Comparison of ENCODE assay signal across 25 mouse cellular contexts in the genomic region with DNA sequence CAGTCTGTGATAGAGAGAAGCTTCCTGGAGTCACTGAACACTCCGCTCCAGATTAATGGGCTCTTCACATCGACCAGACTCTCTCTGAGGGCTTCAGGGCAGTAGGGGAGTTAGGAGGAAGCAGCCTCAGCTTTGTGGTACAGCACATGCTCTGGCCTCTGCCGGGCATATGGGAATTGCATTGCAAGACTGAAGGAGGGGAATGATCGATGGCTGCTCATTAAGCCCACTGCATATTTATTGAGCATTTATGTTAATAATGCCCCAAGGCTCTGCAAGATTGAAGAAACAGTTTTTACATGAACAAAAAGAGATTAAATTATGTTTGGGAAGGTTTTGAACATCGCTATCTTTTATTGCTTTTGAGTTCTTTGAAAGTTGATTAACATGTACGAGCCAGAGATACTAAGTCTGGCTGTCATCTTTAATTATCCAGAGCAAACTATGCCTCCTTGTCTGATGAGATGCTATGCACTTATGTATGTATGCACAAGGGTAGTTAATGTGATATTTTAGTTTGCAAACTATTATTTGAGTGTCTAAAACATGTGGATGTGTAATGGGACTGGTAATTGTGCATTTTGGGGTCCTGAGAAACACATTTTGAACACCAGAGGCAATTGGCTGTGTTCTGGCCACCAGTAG. TPM values are rescaled to one million over a fixed set of nuclear protein-coding genes. Genes with fewer than 3 reads are reported as not detected.
DNase-seq lines count a peak whose midpoint lies in the region; ATAC-seq and TF ChIP-seq lines count a peak whose summit lies in the region.
"Had no signal": no experiment of that assay in that cellular context is flagged by ENCODE, and none has a peak within 500 bp of the region (broad histone marks: within the 10 kb centered on the region; RNA-seq: fewer than 3 reads in every experiment).

No protein-coding gene starts in this region.

- ATAC-seq in hindbrain, embryonic 11.5 days (ENCODE audit: low FRiP score) = peak; percentile 70
- ATAC-seq in hindbrain, embryonic 16.5 days = 0 out of 2 replicates have a peak, but pooled peaks have one; percentile 52
- peak; percentile 62 for ATAC-seq in midbrain, embryonic 16.5 days
- no peak for ATAC-seq in forebrain, embryonic 12.5 days (ENCODE audit: low FRiP score)
- ATAC-seq: forebrain, embryonic 16.5 days had no signal

- H3K4me3 ChIP-seq in hindbrain, embryonic 11.5 days (ENCODE audit: low read depth, low read length) = no peak overlapping the region
- H3K4me3 ChIP-seq in hindbrain, embryonic 10.5 days = no peak overlapping the region
- no peak overlapping the region for H3K4me3 ChIP-seq in hindbrain, embryonic 16.5 days (ENCODE audit: low read length)
- no peak overlapping the region for H3K4me3 ChIP-seq in midbrain, embryonic 16.5 days (ENCODE audit: low read depth, low read length)
- H3K4me3 ChIP-seq in forebrain, embryonic 12.5 days (replicated peaks) = no peak overlapping the region
- H3K4me3 ChIP-seq: embryonic facial prominence, embryonic 13.5 days; heart, embryonic 13.5 days; limb, embryonic 15.5 days had no signal

- WGBS in hindbrain, embryonic 11.5 days = 56% methylated on average over 6 of the region's 6 CpGs
- 73% methylated on average over 6 of the region's 6 CpGs for WGBS in hindbrain, embryonic 10.5 days
- WGBS in hindbrain, embryonic 16.5 days = 41% methylated on average over 6 of the region's 6 CpGs
- WGBS in midbrain, embryonic 16.5 days = 56% methylated on average over 6 of the region's 6 CpGs
- whole genome bisulfite sequencing in forebrain, embryonic 12.5 days = 71% methylated on average over 6 of the region's 6 CpGs

- no peaks in the 10 kb centered on the region for H3K4me1 ChIP-seq in hindbrain, embryonic 11.5 days (replicated peaks; ENCODE audit: control insufficient read depth, insufficient read depth, low read length)
- H3K4me1 ChIP-seq in hindbrain, embryonic 10.5 days (replicated peaks) = peaks cover 5% of the 10 kb centered on the region
- H3K4me1 ChIP-seq in hindbrain, embryonic 16.5 days (ENCODE audit: control insufficient read depth, insufficient read depth, low read depth, low read length) = no peaks in the 10 kb centered on the region
- no peaks in the 10 kb centered on the region for H3K4me1 ChIP-seq in midbrain, embryonic 16.5 days (ENCODE audit: control insufficient read depth, insufficient read depth, low read length)
- no peaks in the 10 kb centered on the region for H3K4me1 ChIP-seq in forebrain, embryonic 12.5 days

- H3K36me3 ChIP-seq in hindbrain, embryonic 11.5 days (ENCODE audit: control insufficient read depth, insufficient read depth, low read length) = no peaks in the 10 kb centered on the region
- H3K36me3 ChIP-seq in hindbrain, embryonic 10.5 days = no peaks in the 10 kb centered on the region
- H3K36me3 ChIP-seq in hindbrain, embryonic 16.5 days (ENCODE audit: control insufficient read depth, insufficient read depth, low read length) = no peaks in the 10 kb centered on the region
- H3K36me3 ChIP-seq in midbrain, embryonic 16.5 days (ENCODE audit: control insufficient read depth, insufficient read depth, low read length) = no peaks in the 10 kb centered on the region
- no peaks in the 10 kb centered on the region for H3K36me3 ChIP-seq in forebrain, embryonic 12.5 days (replicated peaks)
- H3K36me3 ChIP-seq: embryonic facial prominence, embryonic 13.5 days; heart, embryonic 13.5 days; limb, embryonic 15.5 days had no signal

- no peak overlapping the region for H3K4me2 ChIP-seq in hindbrain, embryonic 11.5 days (replicated peaks; ENCODE audit: low read depth, low read length)
- no peak overlapping the region for H3K4me2 ChIP-seq in hindbrain, embryonic 16.5 days (ENCODE audit: low read length)
- no peak overlapping the region for H3K4me2 ChIP-seq in midbrain, embryonic 16.5 days (ENCODE audit: low read length)
- H3K4me2 ChIP-seq in forebrain, embryonic 12.5 days = no peak overlapping the region
- H3K4me2 ChIP-seq: embryonic facial prominence, embryonic 13.5 days; heart, embryonic 13.5 days; limb, embryonic 15.5 days; lung, embryonic 14.5 days had no signal

- TF ChIP-seq CTCF in brain, embryonic 14.5 days (IDR thresholded peaks at IDR 0.05; ENCODE audit: borderline replicate concordance, extremely low read depth, insufficient read depth, insufficient read length) = 0 out of 2 replicates have a peak, but pooled peaks have one; percentile 4

- TF ChIP-seq POLR2A in brain, embryonic 14.5 days (IDR thresholded peaks at IDR 0.05; ENCODE audit: borderline replicate concordance, extremely low read depth, insufficient read depth, insufficient read length, poor library complexity, severe bottlenecking) = no peak

- no peaks in the 10 kb centered on the region for H3K27me3 ChIP-seq in hindbrain, embryonic 11.5 days (ENCODE audit: control insufficient read depth, insufficient read depth, low read length)
- H3K27me3 ChIP-seq in hindbrain, embryonic 10.5 days (ENCODE audit: insufficient read depth, poor library complexity, severe bottlenecking) = peaks cover 3% of the 10 kb centered on the region; the same call in 1 of the 2 replicates
- H3K27me3 ChIP-seq in hindbrain, embryonic 16.5 days (replicated peaks; ENCODE audit: control insufficient read depth, insufficient read depth, low read length) = no peaks in the 10 kb centered on the region
- no peaks in the 10 kb centered on the region for H3K27me3 ChIP-seq in midbrain, embryonic 16.5 days (ENCODE audit: control insufficient read depth, insufficient read depth, low read depth, low read length)
- no peaks in the 10 kb centered on the region for H3K27me3 ChIP-seq in forebrain, embryonic 12.5 days
- H3K27me3 ChIP-seq: heart, embryonic 13.5 days had no signal

- H3K27ac ChIP-seq in hindbrain, embryonic 11.5 days (ENCODE audit: low read depth, low read length) = no peak overlapping the region
- no peak overlapping the region for H3K27ac ChIP-seq in hindbrain, embryonic 10.5 days
- no peak overlapping the region for H3K27ac ChIP-seq in hindbrain, embryonic 16.5 days (ENCODE audit: low read depth, low read length)
- no peak overlapping the region for H3K27ac ChIP-seq in midbrain, embryonic 16.5 days (ENCODE audit: low read length)
- H3K27ac ChIP-seq in forebrain, embryonic 12.5 days = no peak overlapping the region
- H3K27ac ChIP-seq: embryonic facial prominence, embryonic 13.5 days; heart, embryonic 13.5 days; kidney, postnatal 0 days; limb, embryonic 15.5 days; liver, embryonic 14.5 days had no signal

- H3K9ac ChIP-seq in hindbrain, embryonic 11.5 days (ENCODE audit: low read depth, low read length) = no peak overlapping the region
- no peak overlapping the region for H3K9ac ChIP-seq in hindbrain, embryonic 16.5 days (ENCODE audit: low read depth, low read length)
- H3K9ac ChIP-seq in midbrain, embryonic 16.5 days (ENCODE audit: low read depth, low read length) = no peak overlapping the region
- no peak overlapping the region for H3K9ac ChIP-seq in forebrain, embryonic 12.5 days
- H3K9ac ChIP-seq: embryonic facial prominence, embryonic 13.5 days; heart, embryonic 13.5 days; limb, embryonic 15.5 days; liver, embryonic 14.5 days; lung, embryonic 14.5 days had no signal

- DNase-seq in hindbrain, embryonic 11.5 days (ENCODE audit: low spot score) = peak; percentile 40
- DNase-seq in hindbrain, embryonic 10.5 days (ENCODE audit: low spot score) = no peak
- peak; percentile 56 for DNase-seq in brain, embryonic 14.5 days (ENCODE audit: low read depth)
- no peak for DNase-seq in retina, postnatal 1 day
- DNase-seq: cerebellum, adult 11-12 months; cerebellum, postnatal 14 days; embryo, embryonic 11 days; gastrocnemius, postnatal 10 days; heart, adult 18-20 months; heart, postnatal 14 days; kidney, adult 18-20 months; layer of hippocampus, adult 9-11 months; left cerebral cortex, postnatal 4 days; lung, embryonic 14.5 days; right cerebral cortex, postnatal 4 days; thymus, postnatal 14 days had no signal

- H3K9me3 ChIP-seq in hindbrain, embryonic 11.5 days (ENCODE audit: control insufficient read depth, low read length) = no peaks in the 10 kb centered on the region
- no peaks in the 10 kb centered on the region for H3K9me3 ChIP-seq in hindbrain, embryonic 10.5 days
- H3K9me3 ChIP-seq in hindbrain, embryonic 16.5 days (ENCODE audit: control insufficient read depth, low read length) = no peaks in the 10 kb centered on the region
- no peaks in the 10 kb centered on the region for H3K9me3 ChIP-seq in midbrain, embryonic 16.5 days (replicated peaks; ENCODE audit: control insufficient read depth, low read length, poor library complexity, severe bottlenecking)
- no peaks in the 10 kb centered on the region for H3K9me3 ChIP-seq in forebrain, embryonic 12.5 days
- H3K9me3 ChIP-seq: embryonic facial prominence, embryonic 13.5 days; heart, embryonic 13.5 days; limb, embryonic 15.5 days had no signal

RNA-seq across cellular contexts. Expression of gene Bmper, which starts 13.9 kb away (rescaled TPM):
- 3.4 and 5.6 TPM in 2 replicates for polyA plus RNA-seq in hindbrain, embryonic 11.5 days (2014; fragmentation: Nextera tagmentation; extraction: Ambion mirVana)
- 1.6 and 3.1 TPM in 2 replicates for polyA plus RNA-seq in hindbrain, embryonic 10.5 days (2016; fragmentation: Nextera tagmentation; extraction: Ambion mirVana)
- 5.4 and 7.5 TPM in 2 replicates for polyA plus RNA-seq in brain, embryonic 14.5 days (2012; rRNA removed)
- 8.7 and 9.9 TPM in 2 replicates for polyA plus RNA-seq in hindbrain, embryonic 16.5 days (2015; fragmentation: Nextera tagmentation; extraction: Ambion mirVana)
- 8.0 and 9.6 TPM in 2 replicates for polyA plus RNA-seq in midbrain, embryonic 16.5 days (2015; fragmentation: Nextera tagmentation; extraction: Ambion mirVana)
- 13.5 and 14.0 TPM in 2 replicates for polyA plus RNA-seq in forebrain, embryonic 12.5 days (2016; fragmentation: Nextera tagmentation; extraction: Ambion mirVana)

Comparison
In these comparisons a context has a peak if more than half of its experiments do, and no peak if none do; other contexts are left out.
1. DNase-seq: peak in hindbrain, embryonic 11.5 days (single experiment) and brain, embryonic 14.5 days (single experiment); none in hindbrain, embryonic 10.5 days (single experiment) and retina, postnatal 1 day (single experiment).